Mouse (Mus musculus) heart, postnatal 0 days (tissue): ENCODE results near the gene Tapbp.
"Not testable (repeated sequence)": the region's sequence is repeated elsewhere in the genome, so short reads cannot be mapped to it uniquely, and the experiment has no call there.

Experiments used
- CTCF ChIP-seq: IDR thresholded peaks from 2 replicates; pipeline ENCODE4 v1.5.1; 2016; ENCODE audit warnings: antibody characterized with exemption, control low read depth, low read depth
- EP300 ChIP-seq: IDR thresholded peaks from 2 replicates; pipeline ENCODE4 v1.6.1; 2016; ENCODE audit warnings: antibody characterized with exemption, low read depth

GRCm38 (mm10) chr17:33884320-33884719 lies 31.4 kb upstream of the Tapbp start:
- TF ChIP-seq CTCF, EP300: not testable (repeated sequence)
